Mouse (Mus musculus) megakaryocyte, embryonic 14.5 days (primary cell): Measurements from ENCODE around the gene Olfr680-ps1. TPM values are rescaled to one million over a fixed set of nuclear protein-coding genes. Genes with fewer than 3 reads are reported as not detected.
"Not testable (repeated sequence)": the region's sequence is repeated elsewhere in the genome, so short reads cannot be mapped to it uniquely, and the experiment has no call there.

ENCODE experiments used
- H3K27me3 ChIP-seq: replicated peaks from 2 replicates; pipeline ENCODE3; 2012; ENCODE audit warnings: inconsistent platforms
- H3K36me3 ChIP-seq: replicated peaks from 2 replicates; pipeline ENCODE3; 2012; ENCODE audit warnings: low read length, inconsistent platforms, mixed read lengths
- H3K4me1 ChIP-seq: 2 replicates; pipeline ENCODE4 v1.6.1; 2012; ENCODE audit warnings: inconsistent platforms
- H3K4me3 ChIP-seq: replicated peaks from 2 replicates; pipeline ENCODE3; 2012; ENCODE audit warnings: moderate library complexity, mild to moderate bottlenecking, inconsistent platforms
- H3K9me3 ChIP-seq: 2 replicates; pipeline ENCODE4 v1.6.1; 2012; ENCODE audit warnings: inconsistent platforms
- FLI1 ChIP-seq: IDR thresholded peaks from 2 replicates; pipeline ENCODE4 v1.6.1; 2012; ENCODE audit warnings: low read length, inconsistent platforms, mixed read lengths
- GATA1 ChIP-seq: IDR thresholded peaks from 3 replicates; pipeline ENCODE4 v1.6.1; 2012; ENCODE audit warnings: mixed read lengths, low read length, inconsistent platforms, borderline replicate concordance
- polyA plus RNA-seq: library from polyadenylated mRNA; stranded (reverse); fragments of >175 nt; gene quantifications from 2 replicates; pipeline ENCODE4 v1.2.3, GENCODE M21; 2012; ENCODE audit warnings: low replicate concordance; ENCODE audit not compliant: insufficient read depth

Gene Olfr680-ps1
- not detected in 2 replicates for polyA plus RNA-seq

- not testable (repeated sequence) for H3K4me3 ChIP-seq
These were observed at the start of gene Olfr680-ps1 for GRCm38 (mm10) chr7:105092717-105093116. Olfr680-ps1 (minus strand) TSS chr7:105092817.

GRCm38 (mm10) chr7:105141275-105141674 lies 48.7 kb upstream of the Olfr680-ps1 start:
- no peaks in the 10 kb centered on the region for H3K4me1 ChIP-seq
- no peaks in the 10 kb centered on the region for H3K36me3 ChIP-seq
- H3K27me3 ChIP-seq, result no peaks in the 10 kb centered on the region
- H3K9me3 ChIP-seq, result no peaks in the 10 kb centered on the region
- TF ChIP-seq FLI1 (no peak), GATA1 (no peak)
- no peak overlapping the region for H3K4me3 ChIP-seq

More at GRCm38 (mm10) chr7:105092717-105093116, at the start of gene Olfr680-ps1:
- not testable (repeated sequence) for H3K36me3 ChIP-seq, H3K27me3 ChIP-seq, H3K4me1 ChIP-seq, H3K9me3 ChIP-seq

GRCm38 (mm10) chr7:105116536-105116935 lies 23.9 kb upstream of the Olfr680-ps1 start, which contains the start of gene Olfr681:
Olfr681 (plus strand) TSS chr7:105116836.
- Histone ChIP-seq H3K9me3 (no peaks in the 10 kb centered on the region), H3K27me3 (no peaks in the 10 kb centered on the region), H3K4me3 (no peak within 1 kb of the TSS), H3K4me1 (no peaks in the 10 kb centered on the region), H3K36me3 (no peaks in the 10 kb centered on the region)
- TF ChIP-seq FLI1, result no peak
- TF ChIP-seq GATA1, result no peak

- no peaks in the 10 kb centered on the region for H3K27me3 ChIP-seq
- no peak within 1 kb of the TSS for H3K4me3 ChIP-seq
- no peaks in the 10 kb centered on the region for H3K36me3 ChIP-seq
- H3K9me3 ChIP-seq, result no peaks in the 10 kb centered on the region
- H3K4me1 ChIP-seq, result no peaks in the 10 kb centered on the region
- TF ChIP-seq FLI1, result no peak
- no peak for TF ChIP-seq GATA1
These were observed 11.7 kb downstream of the Olfr680-ps1 start, which contains the start of gene Olfr679 for GRCm38 (mm10) chr7:105080905-105081304. Olfr679 (plus strand) TSS chr7:105081205.

- Histone ChIP-seq H3K9me3 (no peaks in the 10 kb centered on the region), H3K36me3 (no peaks in the 10 kb centered on the region), H3K27me3 (no peaks in the 10 kb centered on the region), H3K4me3 (no peak within 1 kb of the TSS), H3K4me1 (no peaks in the 10 kb centered on the region)
- TF ChIP-seq FLI1 (no peak), GATA1 (no peak)
These were observed 28.4 kb downstream of the Olfr680-ps1 start, which contains the start of gene Olfr678 for GRCm38 (mm10) chr7:105064175-105064574. Olfr678 (plus strand) TSS chr7:105064475.

- Histone ChIP-seq H3K27me3 (no peaks in the 10 kb centered on the region), H3K4me1 (no peaks in the 10 kb centered on the region), H3K4me3 (no peak overlapping the region), H3K36me3 (no peaks in the 10 kb centered on the region), H3K9me3 (peaks cover 6% of the 10 kb centered on the region; the same call in 1 of the 2 replicates)
- no peak for TF ChIP-seq GATA1
- no peak for TF ChIP-seq FLI1
These were observed 33.7 kb downstream of the Olfr680-ps1 start for GRCm38 (mm10) chr7:105058951-105059350.

Other genes with a start within 250 kb of the Olfr680-ps1 start
- gene Usp17la, start 235.8 kb downstream of the Olfr680-ps1 start, polyA plus RNA-seq, result not detected in 2 replicates
- not detected in 2 replicates for gene Olfr665, start 214.8 kb downstream of the Olfr680-ps1 start, polyA plus RNA-seq
- gene Olfr666, start 196.9 kb downstream of the Olfr680-ps1 start, polyA plus RNA-seq, result not detected in 2 replicates
- gene Olfr667, start 171.3 kb downstream of the Olfr680-ps1 start, polyA plus RNA-seq, result not detected in 2 replicates
- gene Olfr668, start 164.8 kb downstream of the Olfr680-ps1 start, polyA plus RNA-seq, result not detected in 2 replicates
- not detected in 2 replicates for gene Olfr669, start 158.6 kb downstream of the Olfr680-ps1 start, polyA plus RNA-seq
- gene Olfr670, start 130.2 kb downstream of the Olfr680-ps1 start, polyA plus RNA-seq, result not detected in 2 replicates
- gene Olfr671, start 113.7 kb downstream of the Olfr680-ps1 start, polyA plus RNA-seq, result 2.6 TPM in 1 of 2 replicates, not detected in the other
- not detected in 2 replicates for gene Olfr672, start 90.8 kb downstream of the Olfr680-ps1 start, polyA plus RNA-seq
- not detected in 2 replicates for gene Olfr675, start 64.4 kb downstream of the Olfr680-ps1 start, polyA plus RNA-seq
- not detected in 2 replicates for gene Olfr676, start 60.1 kb downstream of the Olfr680-ps1 start, polyA plus RNA-seq
- gene Olfr677, start 41.4 kb downstream of the Olfr680-ps1 start, polyA plus RNA-seq, result not detected in 2 replicates
- not detected in 2 replicates for gene Olfr678, start 28.3 kb downstream of the Olfr680-ps1 start, polyA plus RNA-seq
- gene Olfr679, start 11.6 kb downstream of the Olfr680-ps1 start, polyA plus RNA-seq, result not detected in 2 replicates
- not detected in 2 replicates for gene Olfr681, start 24.0 kb upstream of the Olfr680-ps1 start, polyA plus RNA-seq
- gene Olfr683, start 54.2 kb upstream of the Olfr680-ps1 start, polyA plus RNA-seq, result not detected in 2 replicates
- not detected in 2 replicates for gene Olfr684, start 70.8 kb upstream of the Olfr680-ps1 start, polyA plus RNA-seq
- gene Olfr685, start 93.2 kb upstream of the Olfr680-ps1 start, polyA plus RNA-seq, result not detected in 2 replicates
- gene Olfr686, start 114.7 kb upstream of the Olfr680-ps1 start, polyA plus RNA-seq, result not detected in 2 replicates
- not detected in 2 replicates for gene Olfr688, start 195.3 kb upstream of the Olfr680-ps1 start, polyA plus RNA-seq
- gene Olfr689, start 218.3 kb upstream of the Olfr680-ps1 start, polyA plus RNA-seq, result not detected in 2 replicates
- not detected in 2 replicates for gene Olfr690, start 241.3 kb upstream of the Olfr680-ps1 start, polyA plus RNA-seq
- 0.10 TPM in 1 of 2 replicates, not detected in the other for gene Olfr691, start 249.5 kb upstream of the Olfr680-ps1 start, polyA plus RNA-seq